Mouse (Mus musculus): ENCODE measurements at regions not wholly inside any gene's neighbourhood (a gene's known extent, or its start where the extent isn't known, plus 50 kb on each side); places are given as distances from the start of the nearest gene placed in this dataset.

- TF ChIP-seq CTCF (conservative IDR thresholded peaks at IDR 0.05; ENCODE audit: insufficient read depth, insufficient read length, low read depth, low read length), result no peak
- no peak for TF ChIP-seq POLR2A (IDR thresholded peaks at IDR 0.05; ENCODE audit: low read depth, low read length)
These were observed 222.5 kb upstream of the Prox1 start for GRCm38 (mm10) chr1:190393061-190393460.
